8 mouse cellular contexts compared by ENCODE assay signal in genomic region chr7:73539116-73539682, GRCm38 (mm10). TPM values are rescaled to one million over a fixed set of nuclear protein-coding genes. Genes with fewer than 3 reads are reported as not detected.
DNase-seq lines count a peak whose midpoint lies in the region; ATAC-seq and TF ChIP-seq lines count a peak whose summit lies in the region.

No protein-coding gene starts in this region.

- TF ChIP-seq POLR2A in brain, embryonic 14.5 days (IDR thresholded peaks at IDR 0.05; ENCODE audit: borderline replicate concordance, extremely low read depth, insufficient read depth, insufficient read length, poor library complexity, severe bottlenecking) = no peak

- DNase-seq in layer of hippocampus, adult 2 months (ENCODE audit: low spot score in 2 of 2) = no peak
- DNase-seq in layer of hippocampus, postnatal 36 days = no peak
- peak; percentile 81 for DNase-seq in brain, embryonic 14.5 days (ENCODE audit: low read depth)
- peak; percentile 82 for DNase-seq in induced T-regulatory cell, adult 2 months (ENCODE audit: low read depth)
- peak; percentile 8 for DNase-seq in neural tube, embryonic 10.5 days (ENCODE audit: extremely low spot score, low spot score)
- no peak for DNase-seq in left cerebral cortex, adult 11 months (ENCODE audit: low spot score)
- DNase-seq in frontal cortex, postnatal 10 days (ENCODE audit: low spot score in 2 of 2) = no peak

- ATAC-seq in frontal cortex, adult (ENCODE audit: low TSS enrichment) = no peak

- TF ChIP-seq CTCF in layer of hippocampus, adult 2 months (conservative IDR thresholded peaks at IDR 0.05) = no peak
- TF ChIP-seq CTCF in brain, embryonic 14.5 days (IDR thresholded peaks at IDR 0.05; ENCODE audit: borderline replicate concordance, extremely low read depth, insufficient read depth, insufficient read length) = no peak

- peak overlapping the region; percentile 97 for H3K27ac ChIP-seq in layer of hippocampus, adult 2 months

- H3K4me3 ChIP-seq in layer of hippocampus, adult 2 months = peak overlapping the region; percentile 63

RNA-seq across cellular contexts. Expression of gene Chd2, which starts 2.4 kb away (rescaled TPM):
- total RNA-seq in layer of hippocampus, adult 2 months (2021) = 10 to 100 TPM; 57.1 to 58.3 TPM
- 10 to 100 TPM; 46.4 to 61.7 TPM for total RNA-seq in layer of hippocampus, postnatal 36 days (2021)
- 51.8 and 54.9 TPM in 2 replicates for polyA plus RNA-seq in brain, embryonic 14.5 days (2012; rRNA removed)

Comparison
In these comparisons a context has a peak if more than half of its experiments do, and no peak if none do; other contexts are left out.
1. DNase-seq: peak in brain, embryonic 14.5 days (single experiment), induced T-regulatory cell, adult 2 months (single experiment) and neural tube, embryonic 10.5 days (single experiment); none in layer of hippocampus, adult 2 months (0 of 2), layer of hippocampus, postnatal 36 days (0 of 2), left cerebral cortex, adult 11 months (single experiment) and frontal cortex, postnatal 10 days (0 of 2).